Mouse (Mus musculus) adipocyte (in vitro differentiated cells): Measurements from ENCODE around the gene Krt31.
A peak's percentile ranks its signal among the peaks of the same experiment; 100 is the strongest.

ENCODE experiments used
- DNase-seq: peaks from one replicate; pipeline ENCODE4 v3.0.0-alpha.2; 2016; ENCODE audit warnings: low spot score

The Krt31 gene

DNA sequence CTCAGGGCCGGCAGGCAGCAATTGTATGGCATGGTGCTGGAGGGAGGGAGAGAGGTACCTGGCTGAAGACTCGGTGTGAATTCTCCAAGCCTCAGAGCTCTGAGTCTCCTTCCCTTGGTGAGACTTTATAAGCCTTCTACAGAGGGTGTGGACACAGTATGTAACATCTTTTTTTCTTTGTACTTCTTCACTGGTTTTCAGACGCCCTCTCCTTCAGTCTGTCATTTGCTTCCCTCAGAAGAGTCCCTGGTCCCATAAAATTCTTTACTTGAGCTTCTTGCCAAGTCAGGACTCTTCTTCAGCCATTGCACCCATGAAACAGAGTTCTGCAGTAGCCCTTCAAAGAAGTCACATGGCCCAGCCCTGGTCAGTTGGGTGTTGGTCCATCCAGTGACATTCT is at the start of gene Krt31:
Gene Krt31 (minus strand): TSS at position 101 of the 400 bp plus-strand sequence.
- DNase-seq: no peak

GRCm38 (mm10) chr11:100097819-100098218 is 47.5 kb upstream of the Krt31 start:
- DNase-seq: no peak

DNA sequence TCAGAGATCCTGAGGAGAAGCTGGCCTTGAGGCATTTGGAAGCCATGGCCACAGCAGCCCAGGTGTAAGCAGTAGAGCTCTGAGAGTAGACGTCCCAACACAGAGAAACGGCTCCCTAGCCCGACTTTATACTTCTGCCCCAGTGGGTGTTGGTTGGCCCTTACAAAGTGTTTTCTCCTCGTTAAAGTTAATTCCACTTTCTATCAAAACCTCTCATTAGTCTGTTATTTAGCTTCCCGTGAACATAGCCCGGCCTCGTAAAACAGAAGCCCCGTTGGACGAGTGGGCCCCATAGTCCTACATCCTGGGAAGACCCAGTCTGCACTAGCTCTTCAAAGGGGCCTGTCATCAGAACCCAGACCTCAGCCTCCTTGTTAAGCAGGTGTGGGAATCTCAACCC is 45.8 kb upstream of the Krt31 start, which contains the start of gene Krt35:
Gene Krt35 (minus strand): TSS at position 101 of the 400 bp plus-strand sequence.
- no peak for DNase-seq

- DNase-seq: no peak
These were observed 38.2 kb upstream of the Krt31 start for GRCm38 (mm10) chr11:100088378-100089025.

- no peak for DNase-seq
These were observed 37.5 kb upstream of the Krt31 start, which contains the start of gene Krt32 for GRCm38 (mm10) chr11:100087861-100088260. Gene Krt32 (minus strand): TSS chr11:100088226.

DNA sequence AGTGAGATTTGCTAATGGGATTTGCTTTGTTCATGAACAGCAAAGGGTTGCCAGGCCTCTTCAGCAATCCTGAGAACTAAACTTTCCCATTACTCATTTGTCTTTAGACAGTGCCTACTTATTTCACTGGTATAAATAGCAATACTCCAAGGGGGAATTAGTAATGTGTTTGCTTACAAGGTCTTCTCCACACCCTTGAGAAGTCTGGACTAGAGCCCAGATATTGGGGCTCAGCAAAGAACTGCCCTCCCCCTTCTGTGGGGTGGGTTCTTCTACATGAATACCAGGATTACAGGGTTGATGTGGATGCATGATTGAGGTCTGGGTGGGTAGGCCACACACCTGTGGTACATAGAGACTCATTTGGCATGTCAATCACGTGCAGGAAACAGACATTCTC is 23.5 kb upstream of the Krt31 start:
- DNase-seq: peak; percentile 6

DNA sequence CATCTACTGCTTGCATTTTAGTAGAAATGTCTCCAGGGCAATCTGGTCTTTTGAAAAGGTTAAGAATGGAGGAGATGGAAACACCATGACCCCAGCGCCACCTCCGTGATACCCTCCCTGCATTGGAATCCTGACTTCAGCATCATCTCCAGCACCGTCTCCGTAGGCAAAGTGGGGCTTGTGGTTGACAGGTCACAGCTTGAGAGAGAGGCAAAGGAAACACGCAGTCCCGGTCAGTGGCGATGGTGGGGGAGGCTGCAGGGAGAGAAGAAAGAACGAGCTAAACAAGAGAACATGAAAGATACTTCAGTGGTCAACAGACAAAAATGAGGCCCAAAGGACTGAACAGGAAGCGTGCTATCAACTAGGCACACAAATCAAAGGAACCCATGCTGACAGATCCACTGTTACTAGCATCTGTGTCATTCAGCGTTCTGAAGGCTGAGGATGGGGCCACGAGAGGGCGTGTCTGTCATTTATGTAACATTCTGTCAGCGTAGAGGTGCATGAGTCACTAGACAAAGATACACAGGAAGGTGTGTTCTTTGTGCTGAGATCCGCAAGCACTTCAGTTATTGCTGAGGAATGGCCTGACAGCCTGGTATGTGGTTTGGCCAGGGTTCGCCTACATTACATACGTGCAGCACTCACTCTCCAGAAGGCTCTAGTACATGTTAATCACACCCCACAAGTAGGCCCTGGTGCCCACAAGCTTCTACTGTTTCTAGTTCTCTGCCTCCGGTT is 17.1 kb upstream of the Krt31 start:
- no peak for DNase-seq

DNA sequence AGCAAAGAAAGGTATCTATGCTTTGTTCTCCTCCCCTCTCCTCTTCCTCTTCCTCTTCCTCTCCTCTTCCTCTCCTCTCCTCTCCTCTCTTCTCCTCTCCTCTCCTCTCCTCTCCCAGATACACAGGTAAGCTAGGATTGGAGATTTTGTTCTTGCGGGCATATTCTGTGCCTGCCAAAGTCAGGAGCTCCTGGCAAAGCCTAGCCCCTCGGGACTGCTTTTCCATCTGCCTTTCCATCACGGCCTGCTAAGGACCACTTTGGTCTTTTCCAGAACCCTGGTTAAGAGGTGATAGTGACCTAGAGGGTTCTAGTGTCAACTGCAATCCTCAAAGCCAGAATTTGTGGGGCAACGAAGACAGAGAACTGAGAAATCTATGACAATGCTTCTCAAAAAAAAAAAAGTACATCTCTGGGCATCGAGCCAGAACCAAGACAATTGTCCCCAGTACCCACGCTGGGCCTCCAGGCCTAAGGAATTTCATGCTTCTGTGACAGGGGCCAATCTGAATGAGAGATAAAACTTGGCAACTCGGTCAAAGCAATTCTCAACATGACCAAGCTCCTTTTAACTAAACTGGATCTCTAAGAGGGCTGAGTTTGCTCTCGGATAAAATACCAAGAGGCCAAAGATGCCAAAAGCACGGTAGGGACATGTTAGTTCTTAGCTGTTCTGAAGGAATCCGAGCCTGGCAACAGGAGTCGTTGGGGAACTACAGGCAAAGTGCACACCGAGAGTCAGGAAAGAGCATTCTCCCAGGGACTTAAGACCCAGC is 16.1 kb upstream of the Krt31 start:
- DNase-seq: peak; percentile 22

DNA sequence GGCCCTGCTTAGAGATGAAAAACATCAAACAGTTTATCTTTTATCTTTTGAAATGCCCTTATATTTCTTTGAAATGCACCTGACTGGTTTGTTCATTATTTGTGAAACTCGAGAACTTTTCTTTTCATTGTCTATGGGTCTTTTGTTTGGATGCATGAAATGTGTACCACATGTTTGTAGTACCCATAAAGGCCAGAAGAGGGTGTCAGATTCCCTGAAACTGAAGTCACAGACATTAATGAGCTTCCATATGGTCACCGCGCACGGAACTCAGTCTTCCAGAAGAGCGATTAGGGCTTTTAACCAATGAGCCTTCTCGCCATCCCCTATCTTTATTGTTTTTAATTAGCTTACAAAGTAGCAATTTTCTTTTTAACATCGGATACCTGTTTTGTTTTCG is 8.5 kb upstream of the Krt31 start:
- no peak for DNase-seq

GRCm38 (mm10) chr11:100055686-100056655 is 5.6 kb upstream of the Krt31 start:
- DNase-seq: no peak

DNA sequence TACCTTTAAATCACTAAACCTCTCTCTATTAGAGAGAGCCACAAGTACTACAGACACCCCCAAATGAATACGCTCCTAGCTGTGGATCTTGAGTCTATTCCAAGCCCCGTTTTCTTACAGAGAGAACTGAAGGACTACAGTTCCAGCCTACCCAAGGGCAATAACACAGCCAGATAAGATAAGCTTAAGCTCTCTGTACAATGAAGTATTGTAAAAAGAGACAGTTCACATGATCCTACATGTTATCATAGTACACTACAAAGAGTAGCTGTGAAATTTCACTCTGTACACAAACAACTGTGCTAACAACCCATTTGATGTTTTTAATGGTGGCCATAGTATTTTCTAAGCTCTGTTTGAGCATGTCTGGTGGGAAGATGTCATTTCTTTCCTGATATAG is 3.2 kb downstream of the Krt31 start:
- no peak for DNase-seq

DNA sequence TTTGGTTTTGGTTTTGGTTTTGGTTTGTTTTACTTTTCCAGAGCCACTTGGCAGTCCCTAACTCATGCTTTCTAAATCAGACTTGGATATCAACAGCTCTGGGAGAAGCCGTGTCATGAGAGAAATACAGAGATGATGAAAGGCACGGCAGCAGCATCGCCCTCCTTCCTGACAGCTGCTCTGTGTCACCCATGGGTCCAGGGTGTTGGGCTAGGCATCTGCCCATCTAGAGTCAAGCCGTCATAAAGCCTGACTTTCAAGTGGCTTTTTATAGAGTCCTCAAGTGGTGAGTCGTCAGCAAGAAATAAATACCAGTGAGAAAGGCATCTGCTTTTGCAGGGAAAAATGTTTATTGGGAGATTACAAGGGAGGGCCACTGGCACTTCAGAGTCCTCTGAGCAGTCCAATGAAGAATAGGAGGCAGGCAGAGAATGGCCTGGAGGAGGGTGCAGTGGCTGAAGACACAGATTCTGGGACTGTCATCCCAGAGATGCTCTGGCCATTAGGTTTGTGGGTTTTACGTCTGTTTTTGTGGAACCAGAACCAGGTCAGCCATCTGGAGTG is 4.0 kb downstream of the Krt31 start:
- peak; percentile 10 for DNase-seq

- DNase-seq: no peak
These were observed 8.9 kb downstream of the Krt31 start, which contains the start of gene Krt34 for GRCm38 (mm10) chr11:100041454-100041853. Gene Krt34 (minus strand): TSS chr11:100041554.

DNA sequence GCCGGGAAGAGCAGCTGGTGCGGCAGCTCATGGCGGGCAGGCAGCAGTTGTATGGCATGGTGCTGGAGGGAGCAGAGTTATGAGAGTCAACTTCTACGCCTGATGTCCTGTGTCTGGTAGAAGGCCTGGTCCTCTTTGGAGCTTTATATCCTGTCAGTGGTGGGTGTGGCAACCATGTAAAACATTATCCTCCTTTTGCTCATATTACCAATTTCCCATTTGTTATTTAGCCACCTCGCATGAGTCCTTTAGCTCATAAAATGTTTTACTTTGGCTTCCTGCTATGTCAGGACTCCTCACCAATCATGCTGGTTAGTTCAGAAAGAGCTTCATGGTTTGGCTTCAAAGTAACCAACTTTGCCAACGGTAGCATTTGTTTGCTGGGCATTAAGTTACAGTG is 20.6 kb downstream of the Krt31 start, which contains the start of gene Krt33b:
Gene Krt33b (minus strand): TSS at position 101 of the 400 bp plus-strand sequence.
- DNase-seq: no peak

DNA sequence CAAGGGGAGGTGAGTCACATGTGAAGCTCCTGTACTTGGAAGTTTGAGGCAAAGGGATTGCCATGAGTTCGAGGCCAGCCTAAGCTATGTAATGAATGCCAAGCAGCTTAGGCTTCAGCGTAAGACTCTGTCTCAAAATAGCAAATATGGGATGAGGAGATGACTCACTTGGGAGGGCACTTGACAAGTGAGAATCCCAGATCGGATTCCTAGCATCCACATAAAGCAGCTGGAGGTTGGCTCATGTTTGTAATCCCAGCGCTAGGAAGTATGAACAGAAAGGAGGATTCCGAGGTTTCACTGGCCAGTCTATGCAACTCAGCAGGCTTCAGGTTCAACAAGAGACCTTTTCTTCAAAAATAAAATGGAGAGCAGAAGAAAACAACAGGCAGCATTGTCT is 28.9 kb downstream of the Krt31 start:
- no peak for DNase-seq

DNA sequence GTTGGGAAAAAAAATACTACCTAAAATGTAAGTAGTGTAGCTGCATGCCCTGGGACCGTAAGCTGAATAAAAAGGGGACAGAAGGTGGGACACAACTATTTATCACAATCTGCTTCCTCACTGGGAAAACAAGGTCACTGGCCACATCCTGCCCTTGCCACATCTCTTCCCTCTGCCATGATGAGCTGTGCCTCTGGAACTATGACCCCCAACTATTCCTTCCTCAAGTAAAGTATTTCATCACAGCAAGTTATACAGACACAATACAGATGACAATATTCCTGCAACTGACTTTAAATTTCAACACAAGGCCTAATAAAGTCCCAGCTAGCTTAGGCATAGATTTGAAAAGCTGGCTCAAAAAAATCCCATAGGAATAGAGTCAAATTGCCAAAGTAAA is 30.9 kb downstream of the Krt31 start:
- peak; percentile 47 for DNase-seq

DNA sequence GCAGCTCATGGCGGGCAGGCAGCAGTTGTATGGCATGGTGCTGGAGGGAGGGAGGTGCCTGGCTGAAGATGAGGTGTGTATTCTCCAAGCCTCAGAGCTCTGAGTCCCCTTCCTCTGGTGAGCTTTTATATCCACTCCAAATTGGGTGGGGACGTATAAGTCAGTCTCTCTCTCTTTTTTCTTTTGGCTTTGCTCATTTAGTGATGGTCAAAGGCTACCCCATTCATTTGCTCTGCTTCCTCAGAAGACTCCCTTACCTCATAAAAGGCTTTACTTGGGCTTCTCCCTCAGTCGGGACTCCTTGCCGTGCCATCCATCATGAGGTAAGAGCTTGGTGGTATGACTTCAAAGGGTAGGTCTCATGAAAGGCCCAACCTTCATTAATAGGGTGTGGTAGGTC is 34.2 kb downstream of the Krt31 start, which contains the start of gene Krt33a:
Gene Krt33a (minus strand): TSS at position 101 of the 400 bp plus-strand sequence.
- DNase-seq: no peak

DNA sequence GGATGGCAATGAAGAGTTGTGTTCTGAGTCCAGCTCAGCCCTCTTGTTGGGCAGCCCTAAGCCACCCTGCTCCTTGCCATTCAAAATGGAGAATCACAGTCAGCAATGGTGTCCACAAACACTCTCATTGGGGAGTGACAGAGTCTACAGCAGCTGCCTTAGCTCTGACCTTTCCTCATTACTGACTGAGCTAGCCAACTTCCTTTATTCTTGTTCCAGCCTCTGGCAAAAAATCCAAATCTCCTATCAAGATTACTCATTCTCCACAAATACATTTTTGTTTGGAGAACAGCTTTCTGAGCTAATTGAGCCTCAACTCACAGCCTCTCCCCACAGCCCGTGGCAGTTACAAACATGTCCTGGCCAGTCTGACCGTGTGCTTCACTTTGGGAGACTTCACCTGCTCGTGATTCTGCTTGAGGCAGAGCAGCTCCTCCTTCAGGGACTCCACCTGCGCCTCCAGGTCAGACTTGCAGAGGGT is 36.6 kb downstream of the Krt31 start:
- DNase-seq: no peak

- no peak for DNase-seq
These were observed 39.7 kb downstream of the Krt31 start for GRCm38 (mm10) chr11:100010682-100011081.

DNA sequence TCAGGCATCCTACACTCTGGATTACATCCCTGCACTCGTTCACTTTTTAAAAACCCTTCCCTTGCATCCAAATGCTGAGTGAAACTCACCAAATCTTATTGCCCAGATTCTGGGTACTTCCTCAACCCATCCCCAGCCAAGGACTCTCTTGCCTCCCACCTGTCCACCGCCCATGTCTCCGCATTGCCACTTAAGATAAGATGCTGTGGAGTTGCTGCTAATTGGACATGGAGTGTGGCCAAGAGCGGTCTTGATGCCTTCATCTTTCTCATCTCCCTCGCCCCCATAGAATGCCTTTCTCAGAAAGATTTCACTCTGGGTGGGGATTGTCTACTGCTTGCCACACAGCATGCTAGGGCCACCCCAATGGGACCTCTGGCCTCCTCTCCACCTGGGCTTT is 42.0 kb downstream of the Krt31 start:
- DNase-seq: no peak

- DNase-seq: no peak
These were observed 43.7 kb downstream of the Krt31 start for GRCm38 (mm10) chr11:100006624-100007023.
